Mouse (Mus musculus): Measurements from ENCODE around the gene Clmn. TPM values are rescaled to one million over a fixed set of nuclear protein-coding genes. Genes with fewer than 3 reads are reported as not detected.

Gene Clmn
- polyA plus RNA-seq, 1 experiment from 2014 or later = 2.5 TPM

GRCm38 (mm10) chr12:104751814-104752765 is 112.8 kb downstream of the Clmn start, which contains the start of gene Dicer1:
Gene Dicer1 (minus strand): TSS chr12:104751952.
- Histone ChIP-seq H3K9me3 (ENCODE audit: control insufficient read depth, low read length) (no peaks in the 10 kb centered on the region), H3K4me1 (ENCODE audit: control insufficient read depth, insufficient read depth, low read length) (peaks cover 19% of the 10 kb centered on the region), H3K36me3 (ENCODE audit: control insufficient read depth, insufficient read depth, low read length) (no peaks in the 10 kb centered on the region), H3K4me2 (peak within 1 kb of the TSS; percentile 74), H3K4me3 (ENCODE audit: low read depth, low read length) (peak within 1 kb of the TSS; percentile 94), H3K27me3 (ENCODE audit: control insufficient read depth, insufficient read depth, low read length) (no peaks in the 10 kb centered on the region), H3K9ac (ENCODE audit: low read length) (peak within 1 kb of the TSS; percentile 94), H3K27ac (ENCODE audit: low read depth, low read length) (peak within 1 kb of the TSS; percentile 79)
- ATAC-seq (ENCODE audit: low FRiP score) (peak; percentile 95), DNase-seq (ENCODE audit: low spot score, missing footprints) (peak; percentile 100)
- under 1% methylated on average over 65 of the region's 94 CpGs for WGBS

DNA sequence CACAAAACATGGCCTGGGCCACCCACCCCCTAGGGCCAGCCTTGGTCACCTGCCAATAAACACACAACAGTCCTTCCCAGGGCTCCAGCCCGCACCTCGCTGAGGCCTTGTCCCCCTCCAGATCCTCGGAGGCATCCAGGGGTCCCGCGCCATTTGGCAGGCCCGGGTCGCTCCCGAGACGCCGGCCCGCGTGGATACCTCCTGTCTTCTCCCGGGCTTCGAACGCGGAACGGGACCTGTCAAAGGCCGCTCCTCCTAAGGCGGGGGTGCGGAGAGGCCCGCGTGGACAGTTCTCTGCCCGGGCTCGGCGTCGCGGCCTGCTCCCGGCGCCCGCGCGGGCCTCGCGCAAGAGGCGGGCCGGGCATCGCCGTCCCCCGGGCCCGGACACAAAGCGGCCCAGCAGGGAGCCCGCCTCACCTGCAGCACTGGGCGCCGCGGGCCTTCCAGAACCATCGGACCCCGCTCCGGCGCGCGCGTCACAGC is 113.5 kb downstream of the Clmn start:
- ATAC-seq (ENCODE audit: low FRiP score) = peak; percentile 25
- no peaks in the 10 kb centered on the region for H3K36me3 ChIP-seq (ENCODE audit: control insufficient read depth, insufficient read depth, low read length)
- no peaks in the 10 kb centered on the region for H3K9me3 ChIP-seq (ENCODE audit: control insufficient read depth, low read length)
- H3K9ac ChIP-seq (ENCODE audit: low read length) = peak overlapping the region; percentile 94
- H3K4me2 ChIP-seq = peak overlapping the region; percentile 74
- no peaks in the 10 kb centered on the region for H3K27me3 ChIP-seq (ENCODE audit: control insufficient read depth, insufficient read depth, low read length)
- peak; percentile 95 for DNase-seq (ENCODE audit: low spot score, missing footprints)
- peaks cover 19% of the 10 kb centered on the region for H3K4me1 ChIP-seq (ENCODE audit: control insufficient read depth, insufficient read depth, low read length)
- H3K27ac ChIP-seq (ENCODE audit: low read depth, low read length) = peak overlapping the region; percentile 79
- peak overlapping the region; percentile 94 for H3K4me3 ChIP-seq (ENCODE audit: low read depth, low read length)
- WGBS = under 1% methylated on average over 52 of the region's 52 CpGs

- H3K9me3 ChIP-seq (ENCODE audit: control insufficient read depth, low read length) = no peaks in the 10 kb centered on the region
- ATAC-seq (ENCODE audit: low FRiP score) (no peak), DNase-seq (ENCODE audit: low spot score, missing footprints) (no peak)
- no peak overlapping the region for H3K4me2 ChIP-seq
- H3K27me3 ChIP-seq (ENCODE audit: control insufficient read depth, insufficient read depth, low read length) = no peaks in the 10 kb centered on the region
- H3K36me3 ChIP-seq (ENCODE audit: control insufficient read depth, insufficient read depth, low read length) = no peaks in the 10 kb centered on the region
- no peak overlapping the region for H3K27ac ChIP-seq (ENCODE audit: low read depth, low read length)
- H3K4me1 ChIP-seq (ENCODE audit: control insufficient read depth, insufficient read depth, low read length) = peaks cover 22% of the 10 kb centered on the region
- 87% methylated on average over 2 of the region's 2 CpGs for WGBS
- no peak overlapping the region for H3K9ac ChIP-seq (ENCODE audit: low read length)
- H3K4me3 ChIP-seq (ENCODE audit: low read depth, low read length) = no peak overlapping the region
Measured at GRCm38 (mm10) chr12:104748946-104749345, 115.9 kb downstream of the Clmn start.

DNA sequence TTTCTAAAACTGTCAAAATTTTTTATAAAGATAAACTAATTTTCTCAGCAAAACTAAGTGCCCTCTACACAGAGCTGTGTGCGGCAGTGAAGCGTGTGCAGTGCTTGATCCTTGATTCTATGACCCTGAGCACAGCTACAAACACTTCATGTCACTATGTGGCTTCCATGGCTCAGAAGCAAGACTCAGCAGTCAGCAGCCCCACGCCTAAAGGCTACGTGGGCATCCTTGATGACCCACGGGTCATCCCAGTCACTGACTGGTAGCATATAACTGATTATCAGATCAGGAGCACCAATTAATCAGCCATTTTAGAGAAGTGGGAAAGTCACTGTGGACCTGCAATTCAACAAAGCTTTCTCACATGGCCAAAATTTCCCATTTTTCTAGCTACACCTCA is 117.6 kb downstream of the Clmn start:
- no peaks in the 10 kb centered on the region for H3K9me3 ChIP-seq (ENCODE audit: control insufficient read depth, low read length)
- no peak overlapping the region for H3K4me3 ChIP-seq (ENCODE audit: low read depth, low read length)
- no peaks in the 10 kb centered on the region for H3K27me3 ChIP-seq (ENCODE audit: control insufficient read depth, insufficient read depth, low read length)
- 93% methylated on average over 5 of the region's 5 CpGs for WGBS
- DNase-seq (ENCODE audit: low spot score, missing footprints) (no peak), ATAC-seq (ENCODE audit: low FRiP score) (no peak)
- no peaks in the 10 kb centered on the region for H3K36me3 ChIP-seq (ENCODE audit: control insufficient read depth, insufficient read depth, low read length)
- H3K27ac ChIP-seq (ENCODE audit: low read depth, low read length) = no peak overlapping the region
- H3K9ac ChIP-seq (ENCODE audit: low read length) = no peak overlapping the region
- H3K4me1 ChIP-seq (ENCODE audit: control insufficient read depth, insufficient read depth, low read length) = peaks cover 25% of the 10 kb centered on the region
- no peak overlapping the region for H3K4me2 ChIP-seq

DNA sequence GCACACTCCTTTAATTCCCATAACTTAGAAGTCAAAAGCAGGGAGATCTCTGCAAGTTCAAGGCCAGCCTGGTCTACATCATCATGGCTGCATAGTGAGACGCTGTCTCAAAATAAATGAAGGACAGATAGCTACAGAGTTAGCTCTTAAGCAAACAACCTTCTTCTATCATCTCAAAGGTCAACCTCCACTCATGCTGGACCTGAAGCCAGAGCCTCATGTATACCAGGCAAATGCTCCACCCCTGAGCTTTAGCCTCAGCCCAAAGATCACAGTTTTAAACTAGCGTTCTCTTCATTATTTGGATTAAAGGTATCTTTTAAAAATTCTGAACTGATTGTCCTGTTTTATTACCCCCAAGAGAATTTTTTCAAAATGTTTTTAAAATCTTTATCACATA is 118.3 kb downstream of the Clmn start:
- Histone ChIP-seq H3K9ac (ENCODE audit: low read length) (no peak overlapping the region), H3K27ac (ENCODE audit: low read depth, low read length) (no peak overlapping the region), H3K4me1 (ENCODE audit: control insufficient read depth, insufficient read depth, low read length) (peaks cover 25% of the 10 kb centered on the region), H3K4me3 (ENCODE audit: low read depth, low read length) (no peak overlapping the region), H3K27me3 (ENCODE audit: control insufficient read depth, insufficient read depth, low read length) (no peaks in the 10 kb centered on the region), H3K36me3 (ENCODE audit: control insufficient read depth, insufficient read depth, low read length) (no peaks in the 10 kb centered on the region), H3K4me2 (no peak overlapping the region), H3K9me3 (ENCODE audit: control insufficient read depth, low read length) (no peaks in the 10 kb centered on the region)
- WGBS = 95% methylated on average over 2 of the region's 2 CpGs
- DNase-seq (ENCODE audit: low spot score, missing footprints) (no peak), ATAC-seq (ENCODE audit: low FRiP score) (no peak)

DNA sequence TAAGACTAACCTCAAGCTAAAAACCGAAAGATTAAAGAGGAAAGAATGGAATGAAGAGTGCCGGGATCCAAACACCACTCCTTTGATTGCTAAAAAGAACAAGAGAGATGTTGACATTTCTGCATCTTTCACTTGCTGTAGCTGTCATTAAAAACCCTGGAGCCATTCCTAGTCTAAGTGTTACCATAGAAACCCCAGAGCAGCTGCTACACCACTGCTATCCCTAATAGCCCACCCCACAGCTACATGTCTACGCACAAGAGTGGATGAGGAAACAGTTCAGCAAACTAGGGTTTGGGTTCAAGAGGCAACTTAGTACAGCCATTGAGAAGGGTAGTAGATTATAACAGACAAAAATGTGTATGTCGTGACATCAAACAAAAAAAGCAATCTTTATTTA is 121.2 kb downstream of the Clmn start:
- no peaks in the 10 kb centered on the region for H3K9me3 ChIP-seq (ENCODE audit: control insufficient read depth, low read length)
- DNase-seq (ENCODE audit: low spot score, missing footprints) = no peak
- ATAC-seq (ENCODE audit: low FRiP score) = peak; percentile 78; the same call in 1 of the 2 replicates

DNA sequence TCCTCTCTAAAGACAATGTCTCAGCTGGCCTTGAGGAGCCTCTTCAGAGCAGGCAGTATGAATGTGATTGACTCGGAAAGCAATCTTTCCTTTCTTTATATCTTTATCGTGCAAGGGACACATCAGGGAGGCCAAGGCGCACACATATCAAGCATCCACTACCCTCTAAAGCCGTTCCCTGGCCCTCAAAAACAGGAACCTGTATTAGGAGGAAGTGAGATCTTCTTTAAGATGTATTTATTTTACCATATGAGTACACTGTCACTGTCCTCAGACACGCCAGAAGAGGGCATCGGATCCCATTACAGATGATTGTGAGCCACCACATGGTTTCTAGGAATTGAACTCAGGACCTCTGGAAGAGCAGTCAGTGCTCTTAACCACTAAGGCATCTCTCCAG is 122.6 kb downstream of the Clmn start:
- Histone ChIP-seq H3K27ac (ENCODE audit: low read depth, low read length) (no peak overlapping the region), H3K4me3 (ENCODE audit: low read depth, low read length) (no peak overlapping the region), H3K27me3 (ENCODE audit: control insufficient read depth, insufficient read depth, low read length) (no peaks in the 10 kb centered on the region), H3K9ac (ENCODE audit: low read length) (no peak overlapping the region), H3K36me3 (ENCODE audit: control insufficient read depth, insufficient read depth, low read length) (no peaks in the 10 kb centered on the region), H3K9me3 (ENCODE audit: control insufficient read depth, low read length) (no peaks in the 10 kb centered on the region), H3K4me2 (no peak overlapping the region), H3K4me1 (ENCODE audit: control insufficient read depth, insufficient read depth, low read length) (peaks cover 26% of the 10 kb centered on the region)
- no peak for DNase-seq (ENCODE audit: low spot score, missing footprints)
- ATAC-seq (ENCODE audit: low FRiP score) = no peak
- 87% methylated on average over 6 of the region's 6 CpGs for WGBS

More for the DNA sequence above, 121.2 kb downstream of the Clmn start:
- Histone ChIP-seq H3K9ac (ENCODE audit: low read length) (no peak overlapping the region), H3K27ac (ENCODE audit: low read depth, low read length) (no peak overlapping the region), H3K4me3 (ENCODE audit: low read depth, low read length) (no peak overlapping the region), H3K36me3 (ENCODE audit: control insufficient read depth, insufficient read depth, low read length) (no peaks in the 10 kb centered on the region), H3K27me3 (ENCODE audit: control insufficient read depth, insufficient read depth, low read length) (no peaks in the 10 kb centered on the region), H3K4me1 (ENCODE audit: control insufficient read depth, insufficient read depth, low read length) (peaks cover 15% of the 10 kb centered on the region), H3K4me2 (no peak overlapping the region)
- WGBS = 69% methylated on average over 4 of the region's 4 CpGs

DNA sequence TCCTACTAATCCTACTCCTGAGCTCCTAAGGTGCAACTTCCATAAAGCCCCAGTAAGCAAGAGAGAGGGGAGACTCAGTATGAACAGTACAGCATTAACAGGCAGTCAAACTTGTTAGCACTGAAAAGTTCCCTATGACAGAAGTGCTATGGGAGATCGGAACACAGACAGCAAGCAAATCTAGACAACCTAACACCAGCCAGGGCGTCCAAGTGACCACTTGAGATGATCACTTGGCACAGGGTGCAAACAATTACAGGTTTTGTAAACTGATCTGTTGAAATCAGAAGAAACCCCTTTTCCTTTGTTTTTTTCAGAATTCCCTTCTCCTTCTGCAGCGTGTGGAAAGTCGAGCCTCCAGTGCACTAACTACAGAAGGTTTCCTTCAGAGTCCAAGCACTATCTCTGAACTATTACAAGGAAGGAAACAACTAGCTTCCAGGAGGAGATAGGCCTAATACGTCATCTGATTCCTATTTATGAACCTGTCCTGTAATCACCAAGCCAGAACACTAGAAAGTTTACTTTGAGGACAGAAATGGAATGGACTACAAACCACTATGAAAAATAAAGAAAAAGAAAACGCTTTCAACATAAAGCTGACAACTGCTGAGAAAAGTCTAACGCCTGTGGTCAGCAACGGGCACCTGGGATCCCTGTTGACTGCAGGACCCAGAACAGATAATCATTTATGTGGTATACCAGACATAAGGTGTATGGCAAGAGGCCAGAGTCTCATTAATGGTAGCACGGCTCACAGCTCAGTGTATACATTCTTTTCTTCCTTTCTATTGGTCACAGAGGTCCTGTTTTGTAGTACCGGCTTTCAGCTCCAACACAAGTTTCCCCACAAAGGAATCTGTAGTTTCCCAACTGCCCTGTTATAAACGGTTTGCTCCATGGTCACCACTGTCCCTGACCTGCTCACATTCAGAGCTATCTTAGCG is 123.8 kb downstream of the Clmn start:
- DNase-seq (ENCODE audit: low spot score, missing footprints) (no peak), ATAC-seq (ENCODE audit: low FRiP score) (no peak)
- Histone ChIP-seq H3K27ac (ENCODE audit: low read depth, low read length) (no peak overlapping the region), H3K4me1 (ENCODE audit: control insufficient read depth, insufficient read depth, low read length) (peaks cover 34% of the 10 kb centered on the region), H3K4me3 (ENCODE audit: low read depth, low read length) (no peak overlapping the region), H3K27me3 (ENCODE audit: control insufficient read depth, insufficient read depth, low read length) (no peaks in the 10 kb centered on the region), H3K9ac (ENCODE audit: low read length) (no peak overlapping the region), H3K36me3 (ENCODE audit: control insufficient read depth, insufficient read depth, low read length) (no peaks in the 10 kb centered on the region), H3K9me3 (ENCODE audit: control insufficient read depth, low read length) (no peaks in the 10 kb centered on the region), H3K4me2 (no peak overlapping the region)
- 82% methylated on average over 12 of the region's 12 CpGs for WGBS
